Mouse (Mus musculus): ENCODE measurements around the gene Adamts15. TPM values are rescaled to one million over a fixed set of nuclear protein-coding genes. Genes with fewer than 3 reads are reported as not detected.
A peak's percentile ranks its signal among the peaks of the same experiment; 100 is the strongest.

Adamts15 gene
- total RNA-seq, 2 experiments from 2014 or later, result 0.08 TPM; not detected in 1

- no peak for ATAC-seq (replicated peaks; ENCODE audit: poor library complexity)
These were observed 770 bp downstream of the Adamts15 start for GRCm38 (mm10) chr9:30921261-30922103.

- ATAC-seq (replicated peaks; ENCODE audit: poor library complexity), result peak; percentile 46; the same call in 1 of the 2 replicates
These were observed 1.5 kb downstream of the Adamts15 start for GRCm38 (mm10) chr9:30920736-30921135.

GRCm38 (mm10) chr9:30919686-30920085 is 2.6 kb downstream of the Adamts15 start:
- no peak for ATAC-seq (replicated peaks; ENCODE audit: poor library complexity)

GRCm38 (mm10) chr9:30918466-30919356 is 3.5 kb downstream of the Adamts15 start:
- no peak for ATAC-seq (replicated peaks; ENCODE audit: poor library complexity)

- ATAC-seq (replicated peaks; ENCODE audit: poor library complexity), result no peak
These were observed 5.8 kb downstream of the Adamts15 start for GRCm38 (mm10) chr9:30916266-30916968.

- ATAC-seq (replicated peaks; ENCODE audit: poor library complexity), result no peak
These were observed 8.0 kb downstream of the Adamts15 start for GRCm38 (mm10) chr9:30914241-30914640.

GRCm38 (mm10) chr9:30913429-30913828 is 8.8 kb downstream of the Adamts15 start:
- ATAC-seq (replicated peaks; ENCODE audit: poor library complexity), result no peak

- ATAC-seq (replicated peaks; ENCODE audit: poor library complexity), result no peak
These were observed 10.1 kb downstream of the Adamts15 start for GRCm38 (mm10) chr9:30912161-30912560.

GRCm38 (mm10) chr9:30910491-30910890 is 11.8 kb downstream of the Adamts15 start:
- no peak for ATAC-seq (replicated peaks; ENCODE audit: poor library complexity)

- ATAC-seq (replicated peaks; ENCODE audit: poor library complexity), result no peak
These were observed 13.3 kb downstream of the Adamts15 start for GRCm38 (mm10) chr9:30908973-30909372.

- no peak for ATAC-seq (replicated peaks; ENCODE audit: poor library complexity)
These were observed 14.0 kb downstream of the Adamts15 start for GRCm38 (mm10) chr9:30908296-30908690.

GRCm38 (mm10) chr9:30907677-30908295 is 14.5 kb downstream of the Adamts15 start:
- no peak for ATAC-seq (replicated peaks; ENCODE audit: poor library complexity)

- no peak for ATAC-seq (replicated peaks; ENCODE audit: poor library complexity)
These were observed 15.8 kb downstream of the Adamts15 start for GRCm38 (mm10) chr9:30906426-30906825.

- ATAC-seq (replicated peaks; ENCODE audit: poor library complexity), result no peak
These were observed 16.4 kb downstream of the Adamts15 start for GRCm38 (mm10) chr9:30905861-30906260.

- ATAC-seq (replicated peaks; ENCODE audit: poor library complexity), result no peak
These were observed 19.0 kb downstream of the Adamts15 start for GRCm38 (mm10) chr9:30903266-30903665.

GRCm38 (mm10) chr9:30902641-30903040 is 19.6 kb downstream of the Adamts15 start:
- no peak for ATAC-seq (replicated peaks; ENCODE audit: poor library complexity)

GRCm38 (mm10) chr9:30902152-30902551 is 20.1 kb downstream of the Adamts15 start:
- ATAC-seq (replicated peaks; ENCODE audit: poor library complexity), result no peak

GRCm38 (mm10) chr9:30897169-30897568 is 25.1 kb downstream of the Adamts15 start:
- no peak for ATAC-seq (replicated peaks; ENCODE audit: poor library complexity)

- no peak for ATAC-seq (replicated peaks; ENCODE audit: poor library complexity)
These were observed 25.5 kb downstream of the Adamts15 start for GRCm38 (mm10) chr9:30896752-30897151.

GRCm38 (mm10) chr9:30895618-30896017 is 26.6 kb downstream of the Adamts15 start:
- no peak for ATAC-seq (replicated peaks; ENCODE audit: poor library complexity)

- no peak for ATAC-seq (replicated peaks; ENCODE audit: poor library complexity)
These were observed 36.0 kb downstream of the Adamts15 start for GRCm38 (mm10) chr9:30886276-30886675.

Measured in megakaryocyte progenitor cell, adult 5-6 weeks (primary cell).